Mouse (Mus musculus) forebrain, embryonic 12.5 days (tissue): ENCODE measurements around the gene Hoxb3. TPM values are rescaled to one million over a fixed set of nuclear protein-coding genes. Genes with fewer than 3 reads are reported as not detected.
A peak's percentile ranks its signal among the peaks of the same experiment; 100 is the strongest.

Experiments
- ATAC-seq: fragments of 200-750 bp; cut with Nextera tagmentation; 2 replicates; pipeline ENCODE4 v1.8.0; 2017; ENCODE audit warnings: moderate TSS enrichment; ENCODE audit not compliant: low FRiP score
- H3K27ac ChIP-seq: fragments of 300-500 bp; sonication (generic); 2 replicates; pipeline ENCODE4 v1.5.1; 2016; ENCODE audit warnings: mild to moderate bottlenecking
- H3K27me3 ChIP-seq: fragments of 300-500 bp; sonication (generic); 2 replicates; pipeline ENCODE4 v1.6.1; 2016; ENCODE audit warnings: mild to moderate bottlenecking
- H3K36me3 ChIP-seq: fragments of 300-500 bp; sonication (generic); replicated peaks from 2 replicates; pipeline ENCODE4 v1.6.1; 2016; ENCODE audit warnings: mild to moderate bottlenecking
- H3K4me1 ChIP-seq: fragments of 300-500 bp; sonication (generic); 2 replicates; pipeline ENCODE4 v1.6.1; 2016
- H3K4me2 ChIP-seq: fragments of 300-500 bp; sonication (generic); 2 replicates; pipeline ENCODE4 v1.6.1; 2016; ENCODE audit warnings: mild to moderate bottlenecking, moderate library complexity
- H3K4me3 ChIP-seq: fragments of 300-500 bp; sonication (generic); replicated peaks from 2 replicates; pipeline ENCODE4 v1.5.1; 2016; ENCODE audit warnings: mild to moderate bottlenecking
- H3K9ac ChIP-seq: fragments of 300-500 bp; sonication (generic); 2 replicates; pipeline ENCODE4 v1.6.1; 2016; ENCODE audit warnings: mild to moderate bottlenecking
- H3K9me3 ChIP-seq: fragments of 300-500 bp; sonication (generic); 2 replicates; pipeline ENCODE4 v1.6.1; 2016
- WGBS: fragments of 180-500 bp; shearing (Covaris S2); methylation state at CpG from one replicate; pipeline ENCODE4 v1.1.7; 2016; 5-methylcytosine and 5-hydroxymethylcytosine counted together
- polyA plus RNA-seq: library from polyadenylated mRNA; unstranded; fragments of >200 nt; fragmentation: Nextera tagmentation; extraction: Ambion mirVana; gene quantifications from 2 replicates; pipeline ENCODE4 v1.2.1, GENCODE M21; 2016

The Hoxb3 gene
- polyA plus RNA-seq, 1 experiment from 2014 or later: not detected

- no peaks in the 10 kb centered on the region for H3K9me3 ChIP-seq
- H3K4me3 ChIP-seq: no peak overlapping the region
- 1% methylated on average over 38 of the region's 40 CpGs for WGBS
- H3K4me2 ChIP-seq: no peak overlapping the region
- H3K27ac ChIP-seq: no peak overlapping the region
- H3K4me1 ChIP-seq: peaks cover 3% of the 10 kb centered on the region
- no peak for ATAC-seq
- no peaks in the 10 kb centered on the region for H3K36me3 ChIP-seq
- H3K9ac ChIP-seq: no peak overlapping the region
- H3K27me3 ChIP-seq: peaks cover 97% of the 10 kb centered on the region
Observed at GRCm38 (mm10) chr11:96344061-96344877, 21.1 kb downstream of the Hoxb3 start.

DNA sequence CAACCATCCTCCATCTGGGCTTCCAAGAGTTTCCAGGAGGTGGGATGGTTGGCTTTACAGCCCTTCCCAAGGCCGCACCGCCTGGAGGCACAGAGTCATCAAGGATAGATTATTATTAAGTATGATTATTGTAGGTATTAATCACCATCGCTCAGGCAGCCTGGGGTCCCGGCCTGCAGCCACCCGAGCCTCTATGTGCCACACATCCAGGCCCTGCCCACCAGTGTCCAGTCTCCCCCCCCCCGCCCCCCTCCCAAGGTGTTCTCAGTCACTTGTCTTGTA is 21.7 kb downstream of the Hoxb3 start:
- H3K4me2 ChIP-seq: no peak overlapping the region
- peaks cover 97% of the 10 kb centered on the region for H3K27me3 ChIP-seq
- 6% methylated on average over 6 of the region's 6 CpGs for WGBS
- ATAC-seq: no peak
- no peak overlapping the region for H3K27ac ChIP-seq
- H3K4me3 ChIP-seq: no peak overlapping the region
- no peaks in the 10 kb centered on the region for H3K9me3 ChIP-seq
- H3K4me1 ChIP-seq: peaks cover 3% of the 10 kb centered on the region
- no peaks in the 10 kb centered on the region for H3K36me3 ChIP-seq
- no peak overlapping the region for H3K9ac ChIP-seq

DNA sequence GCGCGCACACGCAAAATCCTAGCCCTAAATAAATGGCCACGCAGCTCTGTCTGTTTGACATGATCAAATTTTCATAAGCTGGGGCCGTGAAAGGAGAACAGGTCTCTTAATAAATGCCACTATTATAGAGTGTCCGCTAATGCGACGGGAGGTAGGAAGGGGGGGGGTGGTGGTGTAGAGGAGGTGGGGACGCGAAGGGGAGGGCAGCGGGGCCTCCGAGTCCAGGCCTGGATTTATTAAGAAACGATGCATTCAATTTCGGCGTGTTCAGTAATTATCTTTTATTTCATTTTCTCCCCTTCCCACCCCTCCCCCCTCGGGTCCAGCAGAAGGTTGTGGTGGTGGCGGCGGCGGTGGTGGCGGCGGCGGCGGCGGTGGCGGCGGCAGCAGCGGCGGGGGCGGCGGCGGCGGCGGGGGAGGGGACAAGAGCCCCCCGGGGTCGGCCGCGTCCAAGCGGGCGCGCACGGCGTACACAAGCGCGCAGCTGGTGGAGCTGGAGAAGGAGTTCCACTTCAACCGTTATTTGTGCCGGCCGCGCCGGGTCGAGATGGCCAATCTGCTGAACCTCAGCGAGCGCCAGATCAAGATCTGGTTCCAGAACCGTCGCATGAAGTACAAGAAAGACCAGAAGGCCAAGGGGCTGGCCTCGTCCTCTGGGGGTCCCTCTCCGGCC is 22.2 kb downstream of the Hoxb3 start:
- Histone ChIP-seq H3K4me3 (peak overlapping the region; percentile 15; the same call in 1 of the 2 replicates), H3K27ac (no peak overlapping the region), H3K4me1 (peaks cover 3% of the 10 kb centered on the region), H3K27me3 (peaks cover 96% of the 10 kb centered on the region), H3K36me3 (no peaks in the 10 kb centered on the region), H3K4me2 (peak overlapping the region; percentile 17; the same call in 1 of the 2 replicates), H3K9me3 (no peaks in the 10 kb centered on the region), H3K9ac (no peak overlapping the region)
- under 1% methylated on average over 29 of the region's 56 CpGs for WGBS
- ATAC-seq: no peak

DNA sequence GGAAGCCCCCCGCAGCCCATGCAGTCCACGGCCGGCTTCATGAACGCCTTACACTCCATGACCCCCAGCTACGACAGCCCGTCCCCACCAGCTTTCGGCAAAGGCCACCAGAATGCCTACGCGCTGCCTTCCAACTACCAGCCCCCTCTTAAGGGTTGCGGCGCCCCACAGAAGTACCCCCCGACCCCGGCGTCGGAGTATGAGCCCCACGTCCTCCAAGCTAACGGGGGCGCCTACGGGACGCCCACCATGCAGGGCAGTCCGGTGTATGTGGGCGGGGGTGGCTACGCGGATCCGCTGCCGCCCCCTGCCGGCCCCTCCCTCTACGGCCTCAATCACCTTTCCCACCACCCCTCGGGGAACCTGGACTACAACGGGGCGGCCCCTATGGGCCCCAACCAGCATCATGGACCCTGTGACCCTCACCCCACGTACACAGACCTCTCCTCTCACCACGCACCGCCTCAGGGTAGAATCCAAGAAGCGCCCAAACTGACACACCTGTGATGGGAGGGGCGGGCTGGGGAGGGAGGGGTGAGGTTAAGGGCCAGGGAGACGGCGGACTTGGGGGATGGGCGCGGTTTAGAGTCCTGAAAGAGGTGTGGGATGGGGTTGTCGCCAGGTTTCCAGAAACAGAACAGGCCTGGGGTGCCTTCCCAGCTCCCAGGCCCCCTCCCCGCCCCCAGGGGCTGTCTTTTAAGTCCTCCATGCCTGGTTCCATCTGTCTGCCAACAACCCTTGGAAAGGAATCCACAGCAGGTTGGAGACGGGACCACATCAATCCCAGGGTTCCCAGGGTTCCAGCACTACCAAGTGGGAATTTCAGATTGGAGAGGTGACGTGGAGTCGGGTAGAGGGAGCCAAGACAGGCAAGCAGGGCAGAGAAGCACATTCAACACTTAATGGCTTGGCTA is 23.0 kb downstream of the Hoxb3 start:
- Histone ChIP-seq H3K4me2 (no peak overlapping the region), H3K4me3 (no peak overlapping the region), H3K36me3 (no peaks in the 10 kb centered on the region), H3K27me3 (peaks cover 96% of the 10 kb centered on the region), H3K9ac (no peak overlapping the region), H3K4me1 (peaks cover 3% of the 10 kb centered on the region), H3K9me3 (no peaks in the 10 kb centered on the region), H3K27ac (no peak overlapping the region)
- ATAC-seq: no peak
- WGBS: 1% methylated on average over 45 of the region's 45 CpGs

DNA sequence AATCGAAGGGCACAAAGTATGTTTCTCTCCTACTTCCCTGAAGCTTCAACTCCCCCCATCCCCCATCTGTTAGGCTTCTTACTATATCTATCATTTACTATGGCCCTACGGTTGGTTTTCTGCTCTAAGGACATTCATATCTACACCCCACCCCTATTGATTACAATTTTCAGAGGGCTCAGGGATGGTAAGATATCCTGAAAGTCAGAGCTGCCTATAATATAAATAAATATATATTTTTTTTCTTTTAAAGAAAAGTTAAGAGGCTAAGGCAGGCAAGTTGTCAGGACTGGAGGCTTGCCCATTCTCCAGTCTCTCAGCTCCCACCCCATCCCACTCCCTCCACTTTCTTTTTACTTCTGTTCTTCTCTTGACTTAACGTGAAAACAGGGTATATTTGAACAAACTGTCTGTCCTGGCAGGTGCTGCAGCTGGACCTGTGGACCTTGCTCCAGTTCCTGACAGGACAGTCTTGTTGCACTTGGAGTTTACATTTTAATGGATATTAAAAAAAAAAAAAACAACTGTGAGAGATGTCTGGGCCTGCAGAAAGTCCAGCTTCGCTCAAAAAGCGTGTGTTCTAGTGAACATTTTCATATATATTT is 23.9 kb downstream of the Hoxb3 start:
- ATAC-seq: no peak
- peaks cover 96% of the 10 kb centered on the region for H3K27me3 ChIP-seq
- H3K36me3 ChIP-seq: no peaks in the 10 kb centered on the region
- peaks cover 3% of the 10 kb centered on the region for H3K4me1 ChIP-seq
- no peaks in the 10 kb centered on the region for H3K9me3 ChIP-seq
- 7% methylated on average over 5 of the region's 5 CpGs for WGBS
- no peak overlapping the region for H3K4me2 ChIP-seq
- no peak overlapping the region for H3K27ac ChIP-seq
- H3K9ac ChIP-seq: no peak overlapping the region
- no peak overlapping the region for H3K4me3 ChIP-seq

DNA sequence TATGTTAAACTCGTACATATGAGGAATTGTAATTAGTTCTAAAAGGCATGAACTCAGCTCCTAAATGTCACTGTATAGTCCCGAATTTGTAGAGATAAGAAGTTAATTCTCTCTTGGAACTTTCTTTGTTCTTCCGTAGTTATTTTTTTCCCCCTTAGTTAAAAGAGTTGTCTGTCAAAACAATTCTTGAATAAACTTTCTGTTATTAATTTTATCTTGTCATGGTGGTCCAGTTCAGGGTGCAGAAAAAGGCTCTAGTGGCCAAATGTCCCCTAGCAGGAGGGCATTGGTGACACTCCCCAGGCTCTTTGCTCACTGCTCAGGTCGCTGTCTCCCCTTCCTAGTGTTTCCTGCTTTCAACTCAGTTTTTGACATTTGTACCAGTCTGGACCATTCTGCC is 24.6 kb downstream of the Hoxb3 start:
- ATAC-seq: no peak
- Histone ChIP-seq H3K9me3 (no peaks in the 10 kb centered on the region), H3K9ac (no peak overlapping the region), H3K27ac (no peak overlapping the region), H3K27me3 (peaks cover 96% of the 10 kb centered on the region), H3K4me3 (no peak overlapping the region), H3K4me1 (peaks cover 3% of the 10 kb centered on the region), H3K36me3 (no peaks in the 10 kb centered on the region), H3K4me2 (no peak overlapping the region)
- WGBS: 6% methylated on average over 4 of the region's 4 CpGs

GRCm38 (mm10) chr11:96348141-96348928 is 25.2 kb downstream of the Hoxb3 start:
- Histone ChIP-seq H3K27me3 (peaks cover 96% of the 10 kb centered on the region), H3K36me3 (no peaks in the 10 kb centered on the region), H3K9ac (no peak overlapping the region), H3K4me2 (no peak overlapping the region), H3K27ac (no peak overlapping the region), H3K4me1 (peaks cover 6% of the 10 kb centered on the region), H3K4me3 (no peak overlapping the region), H3K9me3 (no peaks in the 10 kb centered on the region)
- WGBS: 2% methylated on average over 21 of the region's 21 CpGs
- no peak for ATAC-seq

DNA sequence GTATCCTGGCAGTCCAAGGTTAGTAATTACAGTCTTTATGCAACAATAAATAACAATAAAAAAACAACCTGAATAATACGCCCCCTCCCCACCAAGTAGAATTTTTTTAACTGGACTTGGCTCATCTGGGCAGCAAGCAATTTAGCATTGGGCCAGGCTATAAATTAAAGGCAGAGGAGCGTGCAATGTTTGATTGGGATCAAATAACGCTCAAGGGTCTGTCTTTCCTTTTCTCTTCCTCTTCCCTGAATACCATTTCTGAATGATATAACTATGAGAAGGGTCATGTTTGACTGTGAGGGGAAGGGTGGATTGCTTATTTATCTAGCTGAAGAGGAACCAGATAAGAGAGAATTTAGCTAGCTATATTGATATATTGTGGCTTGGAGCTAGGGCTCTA is 25.9 kb downstream of the Hoxb3 start:
- H3K4me3 ChIP-seq: no peak overlapping the region
- H3K27me3 ChIP-seq: peaks cover 93% of the 10 kb centered on the region
- peaks cover 6% of the 10 kb centered on the region for H3K4me1 ChIP-seq
- ATAC-seq: no peak
- no peak overlapping the region for H3K27ac ChIP-seq
- H3K9ac ChIP-seq: no peak overlapping the region
- no peaks in the 10 kb centered on the region for H3K9me3 ChIP-seq
- H3K4me2 ChIP-seq: no peak overlapping the region
- 12% methylated on average over 3 of the region's 3 CpGs for WGBS
- no peaks in the 10 kb centered on the region for H3K36me3 ChIP-seq

DNA sequence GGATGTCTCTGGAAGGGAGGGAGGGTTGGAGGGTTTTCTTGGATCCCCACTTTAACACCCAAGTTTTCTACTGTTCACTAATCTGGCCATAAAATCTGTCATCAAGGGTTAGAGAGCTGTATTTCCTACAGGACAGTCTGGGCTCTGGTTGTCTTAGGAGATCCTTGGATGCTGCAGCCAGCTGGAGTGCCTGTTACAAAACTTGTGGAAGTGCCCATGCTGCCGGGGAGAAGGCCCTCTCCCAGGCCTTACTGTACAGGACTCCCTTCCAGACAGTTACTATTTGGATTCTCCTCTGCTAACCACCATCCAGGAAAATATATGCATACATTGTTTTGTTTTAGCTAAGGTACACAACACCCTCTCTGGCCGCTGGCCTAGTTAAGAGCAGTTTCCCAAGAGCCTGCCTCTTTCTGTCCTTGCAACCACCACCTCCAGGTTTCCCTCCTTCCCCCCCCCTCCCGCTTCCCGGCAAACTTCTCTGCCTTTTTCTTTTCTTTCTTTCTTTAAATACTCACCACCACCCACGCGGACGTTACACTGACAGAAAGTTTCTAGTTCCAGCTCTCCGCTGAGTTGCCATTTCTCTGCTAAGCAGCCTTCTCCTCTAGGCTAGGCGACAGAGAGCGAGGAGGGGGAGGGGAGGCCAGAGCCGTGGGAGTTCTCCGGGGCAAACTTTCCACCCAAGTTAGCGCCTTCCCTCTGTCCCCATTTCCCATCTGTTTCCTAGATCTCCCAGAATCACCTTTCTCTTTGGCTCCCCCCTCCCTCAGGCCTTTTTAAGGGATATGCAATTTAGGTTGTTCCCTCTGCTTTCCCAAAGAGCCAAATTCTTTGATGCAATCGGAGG is 26.6 kb downstream of the Hoxb3 start:
- Histone ChIP-seq H3K4me3 (no peak overlapping the region), H3K9ac (no peak overlapping the region), H3K36me3 (no peaks in the 10 kb centered on the region), H3K27ac (no peak overlapping the region), H3K27me3 (peaks cover 93% of the 10 kb centered on the region), H3K9me3 (no peaks in the 10 kb centered on the region), H3K4me1 (peaks cover 12% of the 10 kb centered on the region), H3K4me2 (no peak overlapping the region)
- WGBS: 1% methylated on average over 13 of the region's 14 CpGs
- ATAC-seq: no peak

GRCm38 (mm10) chr11:96350341-96350624 is 27.2 kb downstream of the Hoxb3 start, which contains the start of gene Hoxb2:
Gene Hoxb2 (plus strand): TSS chr11:96350525.
- Histone ChIP-seq H3K4me1 (peaks cover 12% of the 10 kb centered on the region), H3K27ac (no peak within 1 kb of the TSS), H3K9me3 (no peaks in the 10 kb centered on the region), H3K36me3 (no peaks in the 10 kb centered on the region), H3K9ac (no peak within 1 kb of the TSS), H3K27me3 (peaks cover 93% of the 10 kb centered on the region), H3K4me3 (no peak within 1 kb of the TSS), H3K4me2 (no peak within 1 kb of the TSS)
- WGBS: 3% methylated on average over 2 of the region's 2 CpGs
- ATAC-seq: no peak

DNA sequence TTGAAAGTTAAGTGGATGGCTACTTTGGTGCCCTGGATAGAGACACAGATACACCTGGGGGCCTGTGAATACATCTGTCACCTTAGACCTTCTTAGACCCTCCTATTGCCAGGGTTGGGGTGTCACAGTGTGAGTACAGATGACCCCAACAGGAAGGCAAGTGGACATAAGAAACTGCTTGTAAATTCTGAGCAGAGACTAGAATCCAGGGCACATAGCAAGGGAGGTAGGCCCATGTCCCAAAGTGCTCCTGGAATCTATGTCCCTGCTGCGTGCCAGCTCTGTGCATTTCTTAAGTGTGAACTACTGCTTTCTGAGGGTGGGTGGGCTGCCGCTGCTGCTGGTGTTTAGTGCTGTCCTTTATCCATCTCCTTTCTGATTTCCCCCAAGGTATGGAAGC is 27.7 kb downstream of the Hoxb3 start:
- Histone ChIP-seq H3K36me3 (no peaks in the 10 kb centered on the region), H3K9me3 (no peaks in the 10 kb centered on the region), H3K4me2 (no peak overlapping the region), H3K4me1 (peaks cover 10% of the 10 kb centered on the region; the same call in 1 of the 2 replicates), H3K9ac (no peak overlapping the region), H3K4me3 (no peak overlapping the region), H3K27me3 (peaks cover 90% of the 10 kb centered on the region), H3K27ac (no peak overlapping the region)
- no peak for ATAC-seq
- WGBS: 5% methylated on average over 2 of the region's 2 CpGs
